Mouse (Mus musculus) adrenal gland, adult (tissue): ENCODE data around the gene Cbwd1.

Experiments used
- DNase-seq, 2 experiments: peaks; one replicate each; pipeline ENCODE4 v3.0.0; 2022 to 2023; ENCODE audit warnings: low spot score in 1 of 2; ENCODE audit not compliant: inconsistent age in 2 of 2

Cbwd1 gene

GRCm38 (mm10) chr19:24978852-24979842 lies 17.7 kb upstream of the Cbwd1 start:
- DNase-seq: no peak

GRCm38 (mm10) chr19:24977991-24978390 lies 16.6 kb upstream of the Cbwd1 start:
- no peak for DNase-seq

- DNase-seq: no peak
Observed at GRCm38 (mm10) chr19:24972701-24973390, 11.4 kb upstream of the Cbwd1 start.

- DNase-seq: no peak
Observed at GRCm38 (mm10) chr19:24971307-24971706, 9.9 kb upstream of the Cbwd1 start.

GRCm38 (mm10) chr19:24966941-24967340 lies 5.5 kb upstream of the Cbwd1 start:
- no peak for DNase-seq

GRCm38 (mm10) chr19:24966203-24966602 lies 4.8 kb upstream of the Cbwd1 start:
- no peak for DNase-seq

- DNase-seq: peak in 1 of 2 experiments; percentile 72
Observed at GRCm38 (mm10) chr19:24958531-24958930, 2.9 kb downstream of the Cbwd1 start.

- DNase-seq: no peak
Observed at GRCm38 (mm10) chr19:24945521-24946262, 15.7 kb downstream of the Cbwd1 start.

- DNase-seq: no peak
Observed at GRCm38 (mm10) chr19:24937084-24937483, 24.3 kb downstream of the Cbwd1 start.

GRCm38 (mm10) chr19:24929041-24929440 lies 32.4 kb downstream of the Cbwd1 start:
- no peak for DNase-seq

GRCm38 (mm10) chr19:24920866-24921265 lies 40.5 kb downstream of the Cbwd1 start:
- DNase-seq: peak in 1 of 2 experiments; percentile 59

- DNase-seq: no peak
Observed at GRCm38 (mm10) chr19:24908385-24909155, 52.8 kb downstream of the Cbwd1 start.

GRCm38 (mm10) chr19:24907655-24908054 lies 53.8 kb downstream of the Cbwd1 start:
- no peak for DNase-seq

GRCm38 (mm10) chr19:24902821-24903220 lies 58.6 kb downstream of the Cbwd1 start:
- DNase-seq: no peak

- DNase-seq: no peak
Observed at GRCm38 (mm10) chr19:24902256-24902655, 59.2 kb downstream of the Cbwd1 start.

GRCm38 (mm10) chr19:24901666-24902065 lies 59.7 kb downstream of the Cbwd1 start:
- DNase-seq: no peak

- DNase-seq: no peak
Observed at GRCm38 (mm10) chr19:24900581-24901220, 60.7 kb downstream of the Cbwd1 start, which contains the start of gene Foxd4. TSS of gene Foxd4 (minus strand) at chr19:24901197.

GRCm38 (mm10) chr19:24899578-24900544 lies 61.5 kb downstream of the Cbwd1 start:
- DNase-seq: peak in 1 of 2 experiments; percentile 64
